Mouse (Mus musculus): ENCODE data around the gene Galt.
"Not testable (repeated sequence)": the region's sequence is repeated elsewhere in the genome, so short reads cannot be mapped to it uniquely, and the experiment has no call there.

Galt gene

DNA sequence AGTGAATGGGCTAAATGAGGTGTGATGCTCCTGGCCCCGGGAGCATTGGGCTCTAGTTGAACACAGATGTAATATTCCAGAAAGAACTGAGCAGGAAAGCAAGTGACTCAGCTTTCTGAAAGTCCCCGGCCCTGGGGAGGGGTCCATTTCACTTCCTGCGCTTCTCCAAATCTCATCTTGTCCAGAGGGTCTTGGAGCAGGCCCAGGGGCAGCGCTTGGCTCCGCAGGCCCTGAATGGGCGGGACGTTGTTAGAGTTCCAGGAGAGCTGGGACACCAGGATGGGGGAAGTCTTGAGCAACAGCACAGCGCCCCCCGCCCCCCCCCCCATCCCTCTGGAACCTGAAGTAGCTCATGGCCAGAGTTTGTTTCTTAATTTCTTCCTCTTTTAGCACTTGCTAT, 26.2 kb downstream of the Galt start:
- not testable (repeated sequence) for DNase-seq

DNA sequence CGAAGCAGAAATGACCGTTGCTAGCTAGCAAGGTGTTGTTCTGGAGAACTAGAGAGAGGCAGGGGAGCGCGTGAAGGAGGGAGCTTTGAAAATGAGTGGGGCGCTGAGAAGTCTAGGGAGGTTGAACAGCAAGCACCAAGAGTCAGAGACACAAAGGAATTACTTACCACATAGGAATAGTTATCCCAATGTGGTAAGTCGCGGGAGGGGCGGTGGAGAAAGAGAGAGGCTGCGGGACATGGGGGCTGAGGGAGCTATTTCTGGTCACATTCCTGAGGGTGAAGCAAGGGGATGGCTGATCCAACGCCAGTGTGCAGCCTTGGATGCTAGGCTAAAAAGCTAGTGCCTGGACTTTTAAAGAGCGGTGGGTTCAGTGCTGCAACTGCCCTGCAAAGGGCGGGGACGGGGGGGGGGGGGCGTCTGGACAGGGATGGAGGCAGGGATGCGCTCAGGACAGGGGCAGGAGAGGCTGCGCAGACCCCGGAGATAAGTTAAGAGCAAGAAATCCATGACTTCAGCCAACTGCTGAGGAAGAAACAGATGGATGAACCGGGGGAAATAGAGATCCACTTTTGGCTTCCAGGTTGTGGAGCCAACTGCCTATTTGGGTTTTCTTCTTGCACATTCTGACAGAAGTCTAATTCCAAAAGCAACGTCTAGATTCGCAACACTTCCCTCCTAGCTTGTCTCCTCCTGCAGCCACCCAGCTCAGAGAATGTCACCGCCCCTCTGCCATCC, 26.9 kb downstream of the Galt start:
- not testable (repeated sequence) for DNase-seq

GRCm38 (mm10) chr4:41782711-41783110, 27.7 kb downstream of the Galt start:
- not testable (repeated sequence) for DNase-seq

DNA sequence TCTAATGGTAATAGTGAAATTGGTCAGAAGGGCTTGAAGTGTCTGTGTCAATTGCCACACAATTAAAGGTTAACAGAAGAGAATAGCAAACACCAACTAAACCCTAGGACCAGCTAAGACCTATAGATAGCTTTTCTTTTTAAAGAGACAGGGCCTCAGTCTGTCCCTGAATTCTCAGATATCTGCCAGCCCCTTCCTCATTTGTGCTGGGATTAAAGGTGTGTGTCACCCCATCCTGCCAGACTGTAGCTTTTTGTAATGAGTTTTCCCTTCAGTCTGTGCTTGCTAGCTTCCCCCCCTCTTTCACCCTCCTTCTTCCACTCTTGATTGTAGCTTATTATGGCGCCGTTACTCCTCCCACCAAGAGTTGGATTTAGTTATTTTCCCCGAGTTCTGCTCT, 28.2 kb downstream of the Galt start:
- not testable (repeated sequence) for DNase-seq

Data from kidney, adult 18-20 months (tissue).